Mouse (Mus musculus) limb, embryonic 10.5 days (tissue): Measurements from ENCODE around the gene H2-Q7. TPM values are rescaled to one million over a fixed set of nuclear protein-coding genes. Genes with fewer than 3 reads are reported as not detected.
"Not testable (repeated sequence)": the region's sequence is repeated elsewhere in the genome, so short reads cannot be mapped to it uniquely, and the experiment has no call there.

Source experiments
- DNase-seq: peaks from one replicate; pipeline ENCODE4 v3.0.0-alpha.2; 2017; ENCODE audit warnings: low spot score
- H3K27ac ChIP-seq: fragments of 300-500 bp; sonication (generic); 2 replicates; pipeline ENCODE4 v1.5.1; 2016; ENCODE audit warnings: mild to moderate bottlenecking
- H3K27me3 ChIP-seq: fragments of 300-500 bp; sonication (generic); 2 replicates; pipeline ENCODE4 v1.6.1; 2016; ENCODE audit warnings: low read depth, mild to moderate bottlenecking; ENCODE audit not compliant: poor library complexity, severe bottlenecking
- H3K36me3 ChIP-seq: fragments of 300-500 bp; sonication (generic); 2 replicates; pipeline ENCODE4 v1.6.1; 2016; ENCODE audit warnings: mild to moderate bottlenecking, moderate library complexity
- H3K4me1 ChIP-seq: fragments of 300-500 bp; sonication (generic); 2 replicates; pipeline ENCODE4 v1.6.1; 2016
- H3K4me3 ChIP-seq: fragments of 300-500 bp; sonication (generic); 2 replicates; pipeline ENCODE4 v1.5.1; 2016; ENCODE audit warnings: mild to moderate bottlenecking, moderate library complexity
- H3K9me3 ChIP-seq: fragments of 300-500 bp; sonication (generic); replicated peaks from 2 replicates; pipeline ENCODE4 v1.6.1; 2016; ENCODE audit warnings: mild to moderate bottlenecking
- WGBS: fragments of 180-500 bp; shearing (Covaris S2); methylation state at CpG from one replicate; pipeline ENCODE4 v1.1.7; 2016; 5-methylcytosine and 5-hydroxymethylcytosine counted together
- polyA plus RNA-seq: library from polyadenylated mRNA; unstranded; fragments of >200 nt; fragmentation: Nextera tagmentation; extraction: Ambion mirVana; gene quantifications from 2 replicates; pipeline ENCODE4 v1.2.1, GENCODE M21; 2016

The H2-Q7 gene
- polyA plus RNA-seq, 1 experiment from 2014 or later, result 28.4 TPM

GRCm38 (mm10) chr17:35423131-35423810 lies 15.7 kb upstream of the H2-Q7 start:
- not testable (repeated sequence) for H3K36me3 ChIP-seq, H3K9me3 ChIP-seq, H3K4me3 ChIP-seq, DNase-seq, H3K27ac ChIP-seq
- WGBS, result 73% methylated on average over 3 of the region's 3 CpGs
- H3K4me1 ChIP-seq, result peaks cover 16% of the 10 kb centered on the region
- H3K27me3 ChIP-seq, result peaks cover 43% of the 10 kb centered on the region

DNA sequence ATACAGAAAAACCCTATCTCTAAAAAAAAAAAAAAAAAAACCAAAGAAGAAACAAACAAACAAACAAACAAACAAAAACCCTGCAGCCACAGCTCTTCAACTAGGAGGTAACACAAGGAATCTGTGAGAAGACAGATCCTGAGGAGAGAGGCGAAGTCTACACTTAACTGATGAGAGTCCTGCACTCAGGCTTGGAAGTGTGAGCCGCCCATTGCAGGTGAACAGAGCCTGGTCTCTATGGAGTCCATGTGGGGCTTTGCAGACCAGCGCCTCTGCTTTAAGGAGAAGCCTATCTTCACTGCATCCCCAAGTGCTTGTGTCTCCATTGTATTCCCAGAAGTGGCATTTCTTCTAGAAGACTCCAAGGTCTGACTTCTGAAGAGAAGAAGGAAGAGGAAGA lies 14.8 kb upstream of the H2-Q7 start:
- 78% methylated on average over 3 of the region's 3 CpGs for WGBS
- not testable (repeated sequence) for H3K9me3 ChIP-seq, DNase-seq, H3K4me3 ChIP-seq, H3K36me3 ChIP-seq, H3K27ac ChIP-seq
- Histone ChIP-seq H3K27me3 (peaks cover 48% of the 10 kb centered on the region), H3K4me1 (peaks cover 11% of the 10 kb centered on the region)

GRCm38 (mm10) chr17:35424624-35425416 lies 14.1 kb upstream of the H2-Q7 start, which contains the start of gene H2-Q6:
Gene H2-Q6, plus strand, starts transcription at chr17:35424850.
- peak; percentile 80 for DNase-seq
- Histone ChIP-seq H3K4me1 (peaks cover 11% of the 10 kb centered on the region), H3K27ac (peak within 1 kb of the TSS; percentile 40; the same call in 1 of the 2 replicates), H3K4me3 (peak within 1 kb of the TSS; percentile 44), H3K27me3 (peaks cover 49% of the 10 kb centered on the region)
- not testable (repeated sequence) for H3K9me3 ChIP-seq, H3K36me3 ChIP-seq
- 2% methylated on average over 56 of the region's 66 CpGs for WGBS

GRCm38 (mm10) chr17:35425474-35425873 lies 13.5 kb upstream of the H2-Q7 start:
- peak; percentile 61 for DNase-seq
- Histone ChIP-seq H3K4me1 (peaks cover 11% of the 10 kb centered on the region), H3K4me3 (peak overlapping the region; percentile 44), H3K27me3 (peaks cover 48% of the 10 kb centered on the region)
- not testable (repeated sequence) for H3K9me3 ChIP-seq, H3K36me3 ChIP-seq, H3K27ac ChIP-seq
- 12% methylated on average over 28 of the region's 28 CpGs for WGBS

GRCm38 (mm10) chr17:35428883-35429282 lies 10.1 kb upstream of the H2-Q7 start:
- WGBS, result 86% methylated on average over 6 of the region's 6 CpGs

GRCm38 (mm10) chr17:35430671-35431070 lies 8.3 kb upstream of the H2-Q7 start:
- peaks cover 21% of the 10 kb centered on the region for H3K27me3 ChIP-seq
- not testable (repeated sequence) for H3K4me3 ChIP-seq, H3K27ac ChIP-seq, H3K4me1 ChIP-seq, DNase-seq, H3K9me3 ChIP-seq, H3K36me3 ChIP-seq
- 83% methylated on average over 6 of the region's 6 CpGs for WGBS

More at GRCm38 (mm10) chr17:35428883-35429282, 10.1 kb upstream of the H2-Q7 start:
- peaks cover 37% of the 10 kb centered on the region for H3K27me3 ChIP-seq
- not testable (repeated sequence) for H3K36me3 ChIP-seq, H3K9me3 ChIP-seq, DNase-seq, H3K27ac ChIP-seq, H3K4me3 ChIP-seq
- peaks cover 11% of the 10 kb centered on the region for H3K4me1 ChIP-seq

DNA sequence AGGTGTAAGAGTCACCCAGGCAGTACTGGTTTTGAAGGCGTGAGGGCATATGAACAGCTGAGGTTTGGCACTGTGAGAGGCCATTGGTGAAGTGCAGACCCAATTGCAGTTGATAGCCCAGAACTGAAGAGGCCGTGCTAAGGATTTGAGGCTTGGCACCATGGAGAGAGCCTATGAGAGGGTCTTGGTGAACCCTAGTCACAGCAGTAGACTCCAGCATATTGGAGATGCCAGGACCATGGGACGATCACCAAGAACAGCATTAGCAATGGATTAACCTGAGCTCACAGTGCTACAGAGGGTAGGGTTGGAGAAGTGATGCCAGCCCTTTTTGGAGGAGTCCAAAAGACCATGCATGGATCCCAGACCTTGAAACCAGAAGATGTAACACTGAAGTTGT lies 6.8 kb upstream of the H2-Q7 start:
- not testable (repeated sequence) for DNase-seq, H3K4me3 ChIP-seq, H3K27ac ChIP-seq, H3K9me3 ChIP-seq, H3K4me1 ChIP-seq, H3K36me3 ChIP-seq
- peaks cover 14% of the 10 kb centered on the region; the same call in 1 of the 2 replicates for H3K27me3 ChIP-seq
- 86% methylated on average over 3 of the region's 3 CpGs for WGBS

GRCm38 (mm10) chr17:35434836-35435235 lies 4.1 kb upstream of the H2-Q7 start:
- peaks cover 16% of the 10 kb centered on the region for H3K27me3 ChIP-seq
- H3K4me1 ChIP-seq, H3K9me3 ChIP-seq, H3K27ac ChIP-seq, H3K36me3 ChIP-seq, H3K4me3 ChIP-seq: not testable (repeated sequence)
- WGBS, result 8% methylated on average over 8 of the region's 8 CpGs
- DNase-seq, result peak; percentile 81

GRCm38 (mm10) chr17:35435577-35435976 lies 3.4 kb upstream of the H2-Q7 start:
- not testable (repeated sequence) for H3K27ac ChIP-seq, H3K36me3 ChIP-seq, H3K4me3 ChIP-seq, H3K9me3 ChIP-seq, DNase-seq
- 81% methylated on average over 3 of the region's 3 CpGs for WGBS
- peaks cover 12% of the 10 kb centered on the region for H3K4me1 ChIP-seq
- H3K27me3 ChIP-seq, result peaks cover 22% of the 10 kb centered on the region

GRCm38 (mm10) chr17:35437386-35437936 lies 1.5 kb upstream of the H2-Q7 start:
- Histone ChIP-seq H3K27me3 (peaks cover 22% of the 10 kb centered on the region), H3K4me1 (peaks cover 12% of the 10 kb centered on the region)
- H3K4me3 ChIP-seq, H3K27ac ChIP-seq, DNase-seq, H3K36me3 ChIP-seq, H3K9me3 ChIP-seq: not testable (repeated sequence)
- 65% methylated on average over 1 of the region's 1 CpGs for WGBS

- Histone ChIP-seq H3K4me3 (0 out of 2 replicates have a peak overlapping the region, but pooled peaks have one; percentile 63), H3K27me3 (peaks cover 22% of the 10 kb centered on the region), H3K4me1 (peaks cover 12% of the 10 kb centered on the region)
- DNase-seq, H3K36me3 ChIP-seq, H3K9me3 ChIP-seq, H3K27ac ChIP-seq: not testable (repeated sequence)
- WGBS, result 69% methylated on average over 3 of the region's 3 CpGs
Measured at GRCm38 (mm10) chr17:35438395-35438794, 560 bp upstream of the H2-Q7 start.

- Histone ChIP-seq H3K27me3 (peaks cover 22% of the 10 kb centered on the region), H3K4me1 (peaks cover 12% of the 10 kb centered on the region), H3K27ac (peak overlapping the region; percentile 82), H3K4me3 (peak overlapping the region; percentile 63)
- WGBS, result 2% methylated on average over 41 of the region's 48 CpGs
- not testable (repeated sequence) for H3K36me3 ChIP-seq, H3K9me3 ChIP-seq
- DNase-seq, result peak; percentile 66
Measured at GRCm38 (mm10) chr17:35439295-35439747, 366 bp downstream of the H2-Q7 start.
